Mouse (Mus musculus) CH12.LX (cell line): ENCODE results near the gene Pdzd8. TPM values are rescaled to one million over a fixed set of nuclear protein-coding genes. Genes with fewer than 3 reads are reported as not detected.

Source experiments
- DNase-seq: peaks from one replicate; pipeline ENCODE4 v3.0.0-alpha.2; 2013; ENCODE audit errors: extremely low read depth
- H3K27ac ChIP-seq: 2 replicates; pipeline ENCODE4 v1.5.1; 2012; ENCODE audit warnings: low read depth, mild to moderate bottlenecking, control low read depth, moderate library complexity; ENCODE audit not compliant: insufficient read depth
- H3K27me3 ChIP-seq: replicated peaks from 2 replicates; pipeline ENCODE3; 2012; ENCODE audit warnings: inconsistent platforms
- H3K36me3 ChIP-seq, 2 experiments: replicated peaks in 1 of 2; 2 replicates each; pipeline versions ENCODE3 to v1.6.1; 2012; ENCODE audit warnings: inconsistent platforms in 1 of 2, low read length in 1 of 2, mild to moderate bottlenecking in 1 of 2, mixed read lengths in 1 of 2, moderate library complexity in 1 of 2; ENCODE audit not compliant: control insufficient read depth in 1 of 2, insufficient read depth in 1 of 2
- H3K4me1 ChIP-seq, 2 experiments: 2 replicates each; pipeline ENCODE4 v1.6.1; 2012; ENCODE audit warnings: inconsistent platforms in 1 of 2, moderate library complexity in 1 of 2; ENCODE audit not compliant: insufficient read depth in 2 of 2, control insufficient read depth in 1 of 2
- H3K4me2 ChIP-seq: 2 replicates; pipeline ENCODE4 v1.6.1; 2012; ENCODE audit warnings: low read depth, mild to moderate bottlenecking, control low read depth; ENCODE audit not compliant: poor library complexity, insufficient read depth, severe bottlenecking
- H3K4me3 ChIP-seq, 3 experiments: fragments of 150-350 bp in 1 of 3; sonication (generic) in 1 of 3; replicated peaks in 1 of 3; 2 replicates each; pipeline versions ENCODE3 to v1.5.1; 2011 to 2012; ENCODE audit warnings: low read depth in 2 of 3, low read length in 2 of 3, mild to moderate bottlenecking in 2 of 3, moderate library complexity in 2 of 3, control low read depth in 1 of 3, improper control_type of control experiment in 1 of 3, inconsistent platforms in 1 of 3, mixed read lengths in 1 of 3; ENCODE audit not compliant: poor library complexity in 1 of 3
- H3K79me2 ChIP-seq: replicated peaks from 2 replicates; pipeline ENCODE4 v1.6.1; 2012; ENCODE audit warnings: mild to moderate bottlenecking, moderate library complexity; ENCODE audit not compliant: control insufficient read depth, poor library complexity, insufficient read depth, severe bottlenecking; ENCODE audit errors: extremely low read depth
- H3K9ac ChIP-seq: 2 replicates; pipeline ENCODE4 v1.6.1; 2012; ENCODE audit warnings: low read depth, mild to moderate bottlenecking, control low read depth, moderate library complexity; ENCODE audit not compliant: insufficient read depth
- H3K9me3 ChIP-seq: replicated peaks from 2 replicates; pipeline ENCODE3; 2012; ENCODE audit warnings: low read length, inconsistent platforms, mixed read lengths
- CHD1 ChIP-seq: IDR thresholded peaks from 2 replicates; pipeline ENCODE4 v1.6.1; 2012; ENCODE audit warnings: low read depth, low read length, improper control_type of control experiment, inconsistent platforms
- CHD2 ChIP-seq: IDR thresholded peaks from 2 replicates; pipeline ENCODE4 v1.6.1; 2011; ENCODE audit warnings: low read length, improper control_type of control experiment
- CTCF ChIP-seq, 2 experiments: IDR thresholded peaks in 1 of 2; conservative IDR thresholded peaks in 1 of 2; 2 replicates each; pipeline ENCODE4 v1.5.1; 2011 to 2012; ENCODE audit warnings: low read depth in 2 of 2, low read length in 2 of 2, improper control_type of control experiment in 1 of 2, inconsistent platforms in 1 of 2, mild to moderate bottlenecking in 1 of 2, moderate library complexity in 1 of 2
- ELF1 ChIP-seq: IDR thresholded peaks from 2 replicates; pipeline ENCODE4 v1.6.1; 2014; ENCODE audit warnings: low read depth, mild to moderate bottlenecking, inconsistent platforms, low read length, improper control_type of control experiment
- EP300 ChIP-seq: IDR thresholded peaks from 2 replicates; pipeline ENCODE4 v1.6.1; 2011; ENCODE audit warnings: low read length, improper control_type of control experiment
- ETS1 ChIP-seq: conservative IDR thresholded peaks from 2 replicates; pipeline ENCODE4 v1.6.1; 2012; ENCODE audit warnings: low read depth, mild to moderate bottlenecking, inconsistent platforms, low read length, improper control_type of control experiment, moderate library complexity
- IRF4 ChIP-seq: IDR thresholded peaks from 2 replicates; pipeline ENCODE4 v1.6.1; 2014; ENCODE audit warnings: low read depth, mild to moderate bottlenecking, inconsistent platforms, low read length, improper control_type of control experiment
- JUN ChIP-seq: IDR thresholded peaks from 2 replicates; pipeline ENCODE4 v1.6.1; 2011; ENCODE audit warnings: low read depth, mild to moderate bottlenecking, low read length, improper control_type of control experiment, moderate library complexity; ENCODE audit not compliant: insufficient read depth
- KAT2A ChIP-seq: IDR thresholded peaks from 2 replicates; pipeline ENCODE4 v1.6.1; 2012; ENCODE audit warnings: low read length, improper control_type of control experiment, inconsistent platforms; ENCODE audit not compliant: insufficient replicate concordance
- MAFK ChIP-seq: IDR thresholded peaks from 2 replicates; pipeline ENCODE4 v1.6.1; 2011; ENCODE audit warnings: low read length, improper control_type of control experiment; ENCODE audit not compliant: insufficient replicate concordance
- MAX ChIP-seq: IDR thresholded peaks from 2 replicates; pipeline ENCODE4 v1.6.1; 2011; ENCODE audit warnings: low read length, improper control_type of control experiment
- MAZ ChIP-seq: IDR thresholded peaks from 2 replicates; pipeline ENCODE4 v1.6.1; 2012; ENCODE audit warnings: low read depth, mild to moderate bottlenecking, inconsistent platforms, low read length, improper control_type of control experiment, moderate library complexity
- MEF2A ChIP-seq: IDR thresholded peaks from 2 replicates; pipeline ENCODE4 v1.6.1; 2014; ENCODE audit warnings: low read depth, mild to moderate bottlenecking, inconsistent platforms, low read length, improper control_type of control experiment, borderline replicate concordance
- MYC ChIP-seq: IDR thresholded peaks from 2 replicates; pipeline ENCODE4 v1.6.1; 2011; ENCODE audit warnings: low read depth, mild to moderate bottlenecking, improper control_type of control experiment, low read length
- NELFE ChIP-seq: IDR thresholded peaks from 2 replicates; pipeline ENCODE4 v1.6.1; 2011; ENCODE audit warnings: low read depth, low read length, improper control_type of control experiment
- NRF1 ChIP-seq: IDR thresholded peaks from 2 replicates; pipeline ENCODE4 v1.6.1; 2014; ENCODE audit warnings: low read depth, mild to moderate bottlenecking, inconsistent platforms, low read length, improper control_type of control experiment, moderate library complexity
- PAX5 ChIP-seq: IDR thresholded peaks from 2 replicates; pipeline ENCODE4 v1.6.1; 2012; ENCODE audit warnings: low read length, inconsistent platforms, mixed read lengths
- POLR2AphosphoS2 ChIP-seq: IDR thresholded peaks from 2 replicates; pipeline ENCODE4 v1.6.1; 2011; ENCODE audit warnings: low read depth, low read length, improper control_type of control experiment
- SIN3A ChIP-seq: IDR thresholded peaks from 2 replicates; pipeline ENCODE4 v1.6.1; 2012; ENCODE audit warnings: low read length, improper control_type of control experiment, inconsistent platforms
- TCF12 ChIP-seq: IDR thresholded peaks from 2 replicates; pipeline ENCODE4 v1.6.1; 2014; ENCODE audit warnings: low read depth, mild to moderate bottlenecking, inconsistent platforms, low read length, improper control_type of control experiment
- USF1 ChIP-seq: IDR thresholded peaks from 2 replicates; pipeline ENCODE4 v1.6.1; 2014; ENCODE audit warnings: low read depth, mild to moderate bottlenecking, inconsistent platforms, low read length, improper control_type of control experiment
- USF2 ChIP-seq: conservative IDR thresholded peaks from 2 replicates; pipeline ENCODE4 v1.6.1; 2011; ENCODE audit warnings: low read depth, low read length, improper control_type of control experiment
- ZC3H11A ChIP-seq: IDR thresholded peaks from 2 replicates; pipeline ENCODE4 v1.6.1; 2012; ENCODE audit warnings: low read depth, mild to moderate bottlenecking, inconsistent platforms, low read length, improper control_type of control experiment
- ZKSCAN1 ChIP-seq: IDR thresholded peaks from 2 replicates; pipeline ENCODE4 v1.6.1; 2012; ENCODE audit warnings: low read depth, inconsistent platforms, low read length, improper control_type of control experiment, borderline replicate concordance
- ZNF384 ChIP-seq: IDR thresholded peaks from 2 replicates; pipeline ENCODE4 v1.6.1; 2012; ENCODE audit warnings: low read depth, low read length, improper control_type of control experiment, inconsistent platforms
- dilution Hi-C: fragments of 300-500 bp; cut with MboI; formaldehyde crosslinking; loops from 2 replicates; pipeline ENCODE4 v1.14.3; 2020; ENCODE audit warnings: low sequenced_read_pairs; ENCODE audit not compliant: extremely low pct_unique_long_range_greater_than_20kb, extremely low pct_ligation_motif_present
- in situ Hi-C: fragments of 300-500 bp; cut with MboI; formaldehyde crosslinking; loops from 3 replicates; pipeline ENCODE4 v1.14.3; 2019; ENCODE audit warnings: low sequenced_read_pairs, low pct_ligation_motif_present, low pct_unique_long_range_greater_than_20kb, mixed read lengths
- polyA plus RNA-seq: library from polyadenylated mRNA; unstranded; fragments of >175 nt; gene quantifications from 2 replicates; pipeline ENCODE4 v1.2.1, GENCODE M21; 2012; ENCODE audit warnings: low read depth; ENCODE audit not compliant: insufficient read length
- total RNA-seq, 2 experiments: library from RNA; depleted of rRNA; stranded (reverse); fragments of 300-350 nt in 1 of 2; fragments of >200 nt in 1 of 2; gene quantifications; 2 replicates each; pipeline ENCODE4 v1.2.3; 2012 to 2014

The Pdzd8 gene
- total and polyA plus RNA-seq, 3 experiments: 14.5 to 22.8 (median 20.2) TPM

- H3K4me1 ChIP-seq: no peaks in the 10 kb centered on the region
- no peak overlapping the region for H3K4me3 ChIP-seq
- H3K9me3 ChIP-seq: peaks cover 5% of the 10 kb centered on the region
- no peak overlapping the region for H3K27ac ChIP-seq
- TF ChIP-seq USF1 (no peak), CHD2 (no peak), JUN (no peak), SIN3A (no peak), IRF4 (no peak), NRF1 (no peak), ETS1 (no peak), ZKSCAN1 (no peak), USF2 (no peak), ZC3H11A (no peak), POLR2AphosphoS2 (no peak), MEF2A (no peak), CHD1 (no peak), TCF12 (no peak), MYC (no peak), ELF1 (no peak), EP300 (no peak), MAZ (no peak), ZNF384 (no peak), MAX (no peak)
- in situ Hi-C loops (no loop called here), dilution Hi-C loops (no loop called here)
- peaks cover 0 to 17% of the 10 kb centered on the region in 2 experiments for H3K36me3 ChIP-seq
- H3K4me2 ChIP-seq: no peak overlapping the region
- H3K27me3 ChIP-seq: no peaks in the 10 kb centered on the region
- no peak for DNase-seq
- no peaks in the 10 kb centered on the region for H3K79me2 ChIP-seq
- no peak overlapping the region for H3K9ac ChIP-seq
These were observed 63.6 kb downstream of the Pdzd8 start for GRCm38 (mm10) chr19:59282001-59282400.

GRCm38 (mm10) chr19:59280841-59281240 lies 64.7 kb downstream of the Pdzd8 start:
- Histone ChIP-seq H3K79me2 (no peaks in the 10 kb centered on the region), H3K9ac (no peak overlapping the region), H3K27me3 (no peaks in the 10 kb centered on the region), H3K4me1 (no peaks in the 10 kb centered on the region), H3K36me3 (peaks cover 0 to 12% of the 10 kb centered on the region in 2 experiments), H3K27ac (no peak overlapping the region), H3K4me3 (no peak overlapping the region), H3K9me3 (peaks cover 5% of the 10 kb centered on the region), H3K4me2 (no peak overlapping the region)
- TF ChIP-seq MAFK (no peak), ZKSCAN1 (no peak), KAT2A (no peak), SIN3A (no peak), MYC (no peak), NELFE (no peak), ETS1 (no peak), PAX5 (no peak), USF1 (no peak), CTCF (conservative IDR thresholded peaks at IDR 0.05 in 1 of 2, IDR thresholded peaks at IDR 0.05 in 1 of 2; ENCODE audit: low read depth in 2 of 2, low read length in 2 of 2) (no peak), CHD2 (no peak), CHD1 (no peak), TCF12 (no peak)
- DNase-seq: no peak
- in situ Hi-C loops (no loop called here), dilution Hi-C loops (no loop called here)
